Mouse (Mus musculus) midbrain, postnatal 0 days (tissue): ENCODE data around the gene Mylpf. TPM values are rescaled to one million over a fixed set of nuclear protein-coding genes. Genes with fewer than 3 reads are reported as not detected.
"Not testable (repeated sequence)": the region's sequence is repeated elsewhere in the genome, so short reads cannot be mapped to it uniquely, and the experiment has no call there.

Experiments used
- ATAC-seq: fragments of 200-750 bp; cut with Nextera tagmentation; 2 replicates; pipeline ENCODE4 v1.8.0; 2017; ENCODE audit warnings: moderate number of reproducible peaks, mild to moderate bottlenecking, moderate TSS enrichment, moderate library complexity; ENCODE audit not compliant: low FRiP score
- DNase-seq: peaks from one replicate; pipeline ENCODE4 v3.0.0-alpha.2; 2015; ENCODE audit warnings: low spot score
- H3K27ac ChIP-seq: fragments of 300-500 bp; sonication (generic); 2 replicates; pipeline ENCODE4 v1.5.1; 2014; ENCODE audit warnings: low read depth, mild to moderate bottlenecking, low read length, mixed read lengths
- H3K27me3 ChIP-seq: fragments of 300-500 bp; sonication (generic); 2 replicates; pipeline ENCODE4 v1.6.1; 2014; ENCODE audit warnings: low read length, control low read depth, mixed read lengths; ENCODE audit not compliant: insufficient read depth
- H3K36me3 ChIP-seq: fragments of 300-500 bp; sonication (generic); 2 replicates; pipeline ENCODE4 v1.6.1; 2014; ENCODE audit warnings: low read length, control low read depth, mixed read lengths; ENCODE audit not compliant: insufficient read depth
- H3K4me1 ChIP-seq: fragments of 300-500 bp; sonication (generic); 2 replicates; pipeline ENCODE4 v1.6.1; 2014; ENCODE audit warnings: mild to moderate bottlenecking, control low read depth, antibody characterized with exemption, low read length, mixed read lengths; ENCODE audit not compliant: insufficient read depth
- H3K4me2 ChIP-seq: fragments of 300-500 bp; sonication (generic); 2 replicates; pipeline ENCODE4 v1.6.1; 2014; ENCODE audit warnings: low read depth, mild to moderate bottlenecking, low read length, mixed read lengths; ENCODE audit not compliant: poor library complexity, severe bottlenecking
- H3K4me3 ChIP-seq: fragments of 300-500 bp; sonication (generic); 2 replicates; pipeline ENCODE4 v1.5.1; 2014; ENCODE audit warnings: low read depth, mild to moderate bottlenecking, low read length, moderate library complexity
- H3K9ac ChIP-seq: fragments of 300-500 bp; sonication (generic); replicated peaks from 2 replicates; pipeline ENCODE4 v1.6.1; 2014; ENCODE audit warnings: mild to moderate bottlenecking, low read length, moderate library complexity, mixed read lengths; ENCODE audit not compliant: poor library complexity, severe bottlenecking
- H3K9me3 ChIP-seq: fragments of 300-500 bp; sonication (generic); 2 replicates; pipeline ENCODE4 v1.6.1; 2016; ENCODE audit warnings: low read length, control low read depth
- CTCF ChIP-seq: IDR thresholded peaks from 2 replicates; pipeline ENCODE4 v1.5.1; 2016; ENCODE audit warnings: antibody characterized with exemption, mild to moderate bottlenecking
- WGBS: fragments of 180-500 bp; shearing (Covaris S2); extraction: QIAGEN DNeasy Blood & Tissue Kit; methylation state at CpG from one replicate; pipeline ENCODE4 v1.1.7; 2014; 5-methylcytosine and 5-hydroxymethylcytosine counted together
- polyA plus RNA-seq: library from polyadenylated mRNA; unstranded; fragments of >200 nt; fragmentation: Nextera tagmentation; extraction: Ambion mirVana; gene quantifications from 2 replicates; pipeline ENCODE4 v1.2.1, GENCODE M21; 2015
- total RNA-seq: library from RNA; depleted of rRNA; stranded (reverse); fragments of >200 nt; gene quantifications from 2 replicates; pipeline ENCODE4 v1.2.3, GENCODE M21; 2014

Mylpf gene
- total and polyA plus RNA-seq, 2 experiments from 2014 or later: 1.4 to 2.2 TPM

GRCm38 (mm10) chr7:127244658-127245510 is 36.2 kb downstream of the Mylpf start:
- peak; percentile 77 for ATAC-seq
- Histone ChIP-seq H3K27ac (peak overlapping the region; percentile 80), H3K4me3 (peak overlapping the region; percentile 92), H3K36me3 (peaks cover 6% of the 10 kb centered on the region), H3K9ac (peak overlapping the region; percentile 93), H3K4me2 (peak overlapping the region; percentile 86), H3K27me3 (no peaks in the 10 kb centered on the region), H3K4me1 (peaks cover 6% of the 10 kb centered on the region), H3K9me3 (no peaks in the 10 kb centered on the region)
- DNase-seq: peak; percentile 36
- no peak for TF ChIP-seq CTCF
- WGBS: 12% methylated on average over 28 of the region's 33 CpGs

DNA sequence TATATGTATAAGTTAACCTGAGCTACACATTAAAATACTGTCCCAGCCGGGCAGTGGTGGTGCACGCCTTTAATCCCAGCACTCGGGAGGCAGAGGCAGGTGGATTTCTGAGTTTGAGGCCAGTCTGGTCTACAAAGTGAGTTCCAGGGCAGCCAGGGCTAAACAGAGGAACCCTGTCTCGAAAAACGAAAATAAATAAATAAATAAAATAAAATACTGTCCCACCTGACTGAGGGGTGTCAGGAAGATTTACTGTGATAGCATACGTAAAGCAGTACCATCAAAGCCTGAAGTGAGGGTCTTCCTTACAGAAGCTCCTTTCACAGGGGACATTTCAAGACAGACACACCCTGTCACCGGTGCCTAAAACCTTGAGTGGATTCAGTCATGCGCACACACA is 41.8 kb downstream of the Mylpf start:
- not testable (repeated sequence) for H3K27me3 ChIP-seq

GRCm38 (mm10) chr7:127252414-127252813 is 43.7 kb downstream of the Mylpf start:
- Histone ChIP-seq H3K36me3 (peaks cover 16% of the 10 kb centered on the region), H3K27ac (0 out of 2 replicates have a peak overlapping the region, but pooled peaks have one; percentile 12), H3K4me3 (no peak overlapping the region), H3K4me1 (no peaks in the 10 kb centered on the region), H3K4me2 (no peak overlapping the region), H3K9ac (no peak overlapping the region), H3K27me3 (no peaks in the 10 kb centered on the region), H3K9me3 (no peaks in the 10 kb centered on the region)
- peak; percentile 40 for DNase-seq
- no peak for ATAC-seq
- TF ChIP-seq CTCF: peak; percentile 71
- 88% methylated on average over 2 of the region's 2 CpGs for WGBS

More for the DNA sequence above, 41.8 kb downstream of the Mylpf start:
- H3K4me1 ChIP-seq, ATAC-seq, DNase-seq, H3K9me3 ChIP-seq, H3K27ac ChIP-seq, H3K4me2 ChIP-seq, H3K4me3 ChIP-seq, H3K9ac ChIP-seq: not testable (repeated sequence)
- WGBS: 93% methylated on average over 8 of the region's 8 CpGs
- H3K36me3 ChIP-seq: peaks cover 13% of the 10 kb centered on the region

- Histone ChIP-seq H3K4me3 (peak overlapping the region; percentile 54), H3K4me2 (peak overlapping the region; percentile 94), H3K9ac (0 out of 2 replicates have a peak overlapping the region, but pooled peaks have one; percentile 73), H3K36me3 (peaks cover 16% of the 10 kb centered on the region), H3K27me3 (no peaks in the 10 kb centered on the region), H3K9me3 (no peaks in the 10 kb centered on the region), H3K4me1 (no peaks in the 10 kb centered on the region), H3K27ac (peak overlapping the region; percentile 92)
- no peak for TF ChIP-seq CTCF
- WGBS: 86% methylated on average over 6 of the region's 6 CpGs
- ATAC-seq: no peak
- no peak for DNase-seq
These were observed 44.7 kb downstream of the Mylpf start for GRCm38 (mm10) chr7:127253341-127253740.

- DNase-seq: peak; percentile 99
- Histone ChIP-seq H3K4me1 (no peaks in the 10 kb centered on the region), H3K36me3 (peaks cover 16% of the 10 kb centered on the region), H3K27ac (peak overlapping the region; percentile 92), H3K27me3 (no peaks in the 10 kb centered on the region), H3K4me2 (peak overlapping the region; percentile 94), H3K4me3 (peak overlapping the region; percentile 54), H3K9me3 (no peaks in the 10 kb centered on the region), H3K9ac (peak overlapping the region; percentile 73)
- 0 out of 2 replicates have a peak, but pooled peaks have one; percentile 7 for TF ChIP-seq CTCF
- peak; percentile 96 for ATAC-seq
- 2% methylated on average over 128 of the region's 136 CpGs for WGBS
These were observed 45.4 kb downstream of the Mylpf start for GRCm38 (mm10) chr7:127253821-127254769.
